Mouse (Mus musculus): ENCODE measurements at regions not wholly inside any gene's neighbourhood (a gene's known extent, or its start where the extent isn't known, plus 50 kb on each side); places are given as distances from the start of the nearest gene placed in this dataset.
A peak's percentile ranks its signal among the peaks of the same experiment; 100 is the strongest.

DNA sequence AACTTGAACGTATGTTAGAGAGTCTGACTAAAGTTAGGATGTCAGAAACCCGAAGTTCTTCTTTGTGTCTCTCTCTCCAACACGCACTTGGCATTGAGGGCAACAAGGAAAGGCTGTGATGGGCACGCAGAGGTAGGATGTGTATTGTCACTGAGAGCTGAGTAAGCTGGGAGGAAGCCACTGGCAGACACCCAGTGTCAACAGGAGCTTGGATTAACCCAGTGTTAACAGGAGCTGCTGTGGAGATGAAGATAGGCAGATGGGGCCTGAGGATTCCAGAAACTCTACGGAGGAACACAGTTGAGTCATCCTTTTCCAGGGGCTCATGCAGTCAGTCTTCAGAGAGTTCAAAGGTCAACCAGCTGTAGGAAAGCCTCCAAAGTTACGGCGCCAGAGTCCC, 242.2 kb upstream of the Cd180 start:
- Histone ChIP-seq H3K36me3 (no peaks in the 10 kb centered on the region), H3K9ac (no peak overlapping the region), H3K9me3 (no peaks in the 10 kb centered on the region), H3K4me3 (replicated peaks) (no peak overlapping the region), H3K4me1 (no peaks in the 10 kb centered on the region), H3K27me3 (replicated peaks) (no peaks in the 10 kb centered on the region), H3K27ac (no peak overlapping the region), H3K4me2 (no peak overlapping the region)
- no peak for ATAC-seq (ENCODE audit: insufficient read depth, low FRiP score, low read depth)
- 74% methylated on average over 7 of the region's 7 CpGs for WGBS

DNA sequence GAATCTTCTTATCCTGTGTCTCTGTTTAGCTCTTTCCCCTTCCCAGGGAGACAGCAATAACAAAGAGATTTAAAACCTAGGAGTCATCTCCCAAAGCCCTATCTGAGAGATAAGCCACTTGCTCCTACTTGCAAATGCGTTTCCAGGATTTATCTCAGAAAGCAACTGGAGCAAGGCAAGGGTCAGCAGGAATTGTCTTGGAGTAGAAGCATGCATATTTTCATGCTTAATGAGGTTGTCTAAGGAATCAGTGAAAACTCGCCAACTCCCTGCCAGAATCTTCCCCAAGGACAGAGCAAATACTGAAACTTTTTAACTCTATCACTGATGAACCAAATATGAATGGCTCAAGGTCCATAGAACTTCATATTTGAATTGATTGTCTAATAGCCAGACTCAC, 234.6 kb upstream of the Cd180 start:
- H3K27me3 ChIP-seq (replicated peaks), result no peaks in the 10 kb centered on the region
- no peaks in the 10 kb centered on the region for H3K4me1 ChIP-seq
- H3K9me3 ChIP-seq, result no peaks in the 10 kb centered on the region
- H3K9ac ChIP-seq, result no peak overlapping the region
- H3K36me3 ChIP-seq, result no peaks in the 10 kb centered on the region
- H3K27ac ChIP-seq, result no peak overlapping the region
- WGBS, result 55% methylated on average over 2 of the region's 2 CpGs
- H3K4me2 ChIP-seq, result no peak overlapping the region
- no peak overlapping the region for H3K4me3 ChIP-seq (replicated peaks)
- ATAC-seq (ENCODE audit: insufficient read depth, low FRiP score, low read depth), result no peak

DNA sequence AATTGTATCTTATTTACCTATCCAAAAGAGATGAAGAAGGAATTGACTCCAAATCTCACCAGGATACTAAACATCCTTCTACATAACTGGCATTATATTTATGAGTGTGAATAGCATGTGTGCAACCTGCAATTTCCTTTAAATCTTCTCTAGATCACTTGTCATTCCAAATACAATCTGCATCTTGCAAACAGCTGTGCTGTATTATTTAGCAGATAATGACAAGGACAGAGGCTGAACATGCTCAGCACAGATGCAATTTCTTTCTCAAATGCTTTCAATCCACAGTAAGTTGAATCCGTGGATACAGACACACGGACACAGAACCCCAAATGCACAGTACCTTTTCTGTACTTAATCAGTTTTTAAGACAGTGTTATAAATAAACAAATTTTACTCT, 229.4 kb upstream of the Cd180 start:
- WGBS, result 72% methylated on average over 2 of the region's 2 CpGs
- no peaks in the 10 kb centered on the region for H3K9me3 ChIP-seq
- no peak for ATAC-seq (ENCODE audit: insufficient read depth, low FRiP score, low read depth)
- no peaks in the 10 kb centered on the region for H3K27me3 ChIP-seq (replicated peaks)
- no peak overlapping the region for H3K9ac ChIP-seq
- no peak overlapping the region for H3K4me3 ChIP-seq (replicated peaks)
- no peak overlapping the region for H3K4me2 ChIP-seq
- no peak overlapping the region for H3K27ac ChIP-seq
- no peaks in the 10 kb centered on the region for H3K36me3 ChIP-seq
- no peaks in the 10 kb centered on the region for H3K4me1 ChIP-seq

DNA sequence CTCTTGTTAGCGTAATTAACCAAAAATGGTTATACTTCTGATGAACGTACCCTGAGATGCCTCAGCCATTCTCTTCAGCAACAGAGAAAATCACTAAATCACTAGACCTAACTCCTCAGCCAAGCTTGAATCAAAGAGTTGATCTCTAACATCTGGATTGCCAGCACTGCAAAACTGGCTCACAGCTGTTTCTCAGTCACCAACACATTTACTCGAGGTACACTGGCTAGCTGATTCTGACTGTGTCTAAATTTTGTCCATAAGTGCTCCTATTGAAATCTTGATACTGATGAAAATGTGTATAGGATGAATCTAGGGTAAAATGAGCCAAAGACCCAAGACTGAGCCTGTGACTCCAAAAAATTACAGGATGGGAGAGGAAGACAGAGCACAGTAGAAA, 211.5 kb upstream of the Cd180 start:
- Histone ChIP-seq H3K4me3 (replicated peaks) (no peak overlapping the region), H3K36me3 (no peaks in the 10 kb centered on the region), H3K27ac (no peak overlapping the region), H3K9ac (no peak overlapping the region), H3K4me2 (no peak overlapping the region), H3K27me3 (replicated peaks) (no peaks in the 10 kb centered on the region), H3K9me3 (no peaks in the 10 kb centered on the region), H3K4me1 (no peaks in the 10 kb centered on the region)
- 65% methylated on average over 3 of the region's 3 CpGs for WGBS
- ATAC-seq (ENCODE audit: insufficient read depth, low FRiP score, low read depth), result no peak

DNA sequence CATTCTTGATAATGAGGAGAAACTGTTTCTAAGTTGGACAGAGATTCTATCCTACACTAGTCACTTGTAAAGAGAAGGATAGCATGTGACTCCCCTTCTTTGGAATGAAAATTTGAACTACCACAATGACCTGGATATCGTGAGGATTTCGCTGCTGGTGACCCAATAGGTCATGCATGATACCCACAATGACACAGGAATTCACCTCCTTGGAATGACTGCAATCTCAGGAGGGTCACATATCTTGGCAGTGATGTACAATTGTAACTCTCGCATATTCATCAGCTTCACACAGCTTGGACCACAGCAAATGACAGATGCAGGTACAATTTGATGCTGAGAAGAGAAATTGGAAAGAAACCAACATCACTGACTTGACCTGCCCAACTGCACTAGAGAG, 210.9 kb upstream of the Cd180 start:
- no peak for ATAC-seq (ENCODE audit: insufficient read depth, low FRiP score, low read depth)
- Histone ChIP-seq H3K9ac (no peak overlapping the region), H3K4me1 (no peaks in the 10 kb centered on the region), H3K36me3 (no peaks in the 10 kb centered on the region), H3K4me3 (replicated peaks) (no peak overlapping the region), H3K4me2 (no peak overlapping the region), H3K27me3 (replicated peaks) (no peaks in the 10 kb centered on the region), H3K27ac (no peak overlapping the region), H3K9me3 (no peaks in the 10 kb centered on the region)
- WGBS, result 87% methylated on average over 3 of the region's 3 CpGs

DNA sequence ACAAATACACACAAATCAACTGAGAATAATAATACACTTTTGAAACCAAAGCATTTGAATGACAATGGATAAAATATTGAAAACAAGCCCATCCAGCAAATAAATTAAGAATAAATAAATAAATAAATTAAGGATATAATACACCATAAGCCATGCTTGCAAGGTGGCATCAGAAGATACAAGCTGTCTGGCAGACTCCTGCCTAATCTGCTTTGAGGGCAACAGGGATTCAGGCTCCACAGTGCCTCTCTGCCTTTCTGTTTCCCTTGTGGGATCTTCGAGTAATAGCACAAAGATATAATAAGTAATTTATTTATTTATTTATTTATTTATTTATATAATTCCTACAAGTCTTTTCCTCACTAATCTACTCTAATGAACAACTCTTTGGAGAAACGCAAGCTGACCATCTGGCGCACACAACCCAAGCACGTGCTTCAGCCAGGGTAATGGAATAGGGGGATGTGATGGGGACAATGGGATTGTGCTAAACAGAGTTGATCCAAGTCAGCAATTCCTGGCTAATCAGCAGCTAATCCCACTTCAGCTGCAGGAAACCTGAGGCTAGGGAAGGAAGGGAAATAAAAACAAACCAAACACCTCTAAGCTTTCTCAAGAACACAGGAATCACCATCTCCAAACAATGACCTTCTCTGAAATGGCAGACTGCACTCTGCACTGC, 205.8 kb upstream of the Cd180 start:
- Histone ChIP-seq H3K4me1 (no peaks in the 10 kb centered on the region), H3K4me2 (no peak overlapping the region), H3K9me3 (no peaks in the 10 kb centered on the region), H3K36me3 (no peaks in the 10 kb centered on the region), H3K9ac (no peak overlapping the region), H3K4me3 (replicated peaks) (no peak overlapping the region), H3K27me3 (replicated peaks) (no peaks in the 10 kb centered on the region), H3K27ac (no peak overlapping the region)
- no peak for ATAC-seq (ENCODE audit: insufficient read depth, low FRiP score, low read depth)
- 65% methylated on average over 4 of the region's 4 CpGs for WGBS

DNA sequence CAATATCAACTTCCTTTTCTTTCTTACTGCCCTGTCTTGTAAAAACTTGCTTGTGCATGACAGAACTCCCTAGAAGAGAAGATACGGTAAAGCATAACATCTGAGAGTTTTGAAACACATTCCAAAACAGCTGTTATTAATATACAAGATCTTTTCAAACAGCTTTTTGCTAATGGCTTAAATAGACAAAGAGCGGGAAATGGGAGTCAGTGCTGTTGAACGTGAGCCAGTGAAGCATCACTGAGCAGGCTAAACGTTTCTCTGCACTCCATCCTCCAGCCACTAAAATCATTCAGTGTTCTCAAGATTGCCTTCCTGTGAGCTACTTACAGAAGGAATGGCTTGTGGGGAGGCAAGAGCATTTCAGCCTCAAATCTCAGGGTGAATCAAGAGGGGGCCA, 202.0 kb upstream of the Cd180 start:
- H3K4me2 ChIP-seq, result no peak overlapping the region
- no peaks in the 10 kb centered on the region for H3K36me3 ChIP-seq
- no peaks in the 10 kb centered on the region for H3K4me1 ChIP-seq
- no peaks in the 10 kb centered on the region for H3K27me3 ChIP-seq (replicated peaks)
- H3K9me3 ChIP-seq, result no peaks in the 10 kb centered on the region
- H3K27ac ChIP-seq, result no peak overlapping the region
- H3K4me3 ChIP-seq (replicated peaks), result no peak overlapping the region
- no peak for ATAC-seq (ENCODE audit: insufficient read depth, low FRiP score, low read depth)
- WGBS, result 46% methylated on average over 4 of the region's 4 CpGs
- no peak overlapping the region for H3K9ac ChIP-seq

DNA sequence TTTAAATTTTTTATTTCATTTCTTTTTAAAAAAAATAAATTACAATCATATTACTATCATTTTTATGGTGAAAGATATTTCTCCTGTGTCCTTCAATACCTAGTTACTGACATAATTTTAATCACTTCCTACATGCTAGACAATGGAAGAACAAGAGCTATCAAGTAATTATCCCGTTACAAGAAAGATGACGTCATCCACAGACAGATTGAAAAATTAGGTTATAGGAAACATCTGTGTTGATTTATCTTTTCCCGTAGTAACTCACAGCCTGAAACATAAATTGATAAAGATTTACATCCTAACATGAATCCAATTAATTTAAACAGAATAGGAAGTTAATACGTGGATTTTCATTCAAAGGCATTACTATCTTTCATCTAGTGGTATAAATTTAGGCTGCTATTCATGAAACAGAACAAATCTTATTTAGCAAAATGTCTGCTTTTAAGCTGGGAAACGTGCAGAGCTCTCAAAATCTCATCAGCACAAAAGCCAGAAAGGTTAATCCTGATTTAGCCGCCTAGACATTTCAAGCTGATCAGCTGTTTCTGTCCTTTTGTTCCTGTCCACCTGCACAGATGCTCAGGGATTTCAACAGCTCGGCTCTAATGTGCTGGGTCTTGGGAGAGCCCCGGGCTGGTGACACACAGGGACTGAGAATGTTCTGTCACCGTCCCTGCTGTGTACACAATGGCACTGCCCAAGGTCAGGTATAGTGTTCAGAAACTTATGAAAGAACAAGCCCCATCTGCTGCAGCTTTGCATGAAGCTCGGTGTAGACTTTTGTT, 189.0 kb upstream of the Cd180 start:
- no peak for ATAC-seq (ENCODE audit: insufficient read depth, low FRiP score, low read depth)
- no peak overlapping the region for H3K4me3 ChIP-seq (replicated peaks)
- no peaks in the 10 kb centered on the region for H3K9me3 ChIP-seq
- 0 out of 2 replicates have a peak overlapping the region, but pooled peaks have one; percentile 31 for H3K27ac ChIP-seq
- H3K36me3 ChIP-seq, result no peaks in the 10 kb centered on the region
- WGBS, result 35% methylated on average over 10 of the region's 10 CpGs
- no peak overlapping the region for H3K9ac ChIP-seq
- no peaks in the 10 kb centered on the region for H3K27me3 ChIP-seq (replicated peaks)
- H3K4me1 ChIP-seq, result peaks cover 5% of the 10 kb centered on the region; the same call in 1 of the 2 replicates
- no peak overlapping the region for H3K4me2 ChIP-seq

DNA sequence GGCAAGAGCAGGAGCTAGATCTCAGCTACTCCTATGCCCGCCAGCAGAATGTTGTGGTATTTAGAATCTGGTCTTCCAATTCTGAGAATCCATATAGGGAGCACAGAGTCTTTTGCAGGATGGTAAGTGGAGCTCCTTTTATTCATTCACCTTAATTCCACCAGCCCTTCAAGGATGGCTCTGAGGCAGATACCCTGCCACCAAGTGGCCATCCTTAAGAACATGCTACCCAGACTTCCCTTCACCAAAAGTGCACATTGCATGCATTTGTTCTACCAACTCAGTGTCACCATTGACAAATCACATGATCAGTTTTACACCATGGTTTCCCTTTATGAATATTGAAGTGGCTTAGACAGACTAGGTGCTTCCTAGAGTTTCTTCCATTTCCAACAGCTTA, 186.1 kb upstream of the Cd180 start:
- Histone ChIP-seq H3K27ac (no peak overlapping the region), H3K4me2 (no peak overlapping the region), H3K4me1 (peaks cover 5% of the 10 kb centered on the region; the same call in 1 of the 2 replicates), H3K9ac (no peak overlapping the region), H3K36me3 (no peaks in the 10 kb centered on the region), H3K27me3 (replicated peaks) (no peaks in the 10 kb centered on the region), H3K9me3 (no peaks in the 10 kb centered on the region), H3K4me3 (replicated peaks) (no peak overlapping the region)
- WGBS, result 83% methylated on average over 1 of the region's 1 CpGs
- no peak for ATAC-seq (ENCODE audit: insufficient read depth, low FRiP score, low read depth)

DNA sequence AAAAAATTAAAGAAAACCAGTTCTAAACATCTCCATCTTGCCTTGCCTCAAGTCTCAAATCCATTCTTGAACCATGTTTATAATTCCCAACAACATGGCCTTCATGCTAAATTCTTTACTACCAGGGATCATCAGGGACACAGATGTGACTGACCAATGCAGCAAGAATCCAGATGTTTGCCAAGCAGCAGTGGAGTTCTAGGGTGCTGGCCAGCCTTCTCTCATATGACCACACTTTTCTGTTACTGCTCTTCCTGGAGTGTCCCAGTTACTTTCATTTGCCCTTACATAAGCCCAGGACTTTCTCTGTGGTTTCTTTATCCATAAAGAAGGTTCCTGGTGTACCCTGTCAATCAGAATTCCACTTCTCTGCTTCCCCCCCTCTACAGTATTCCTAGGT, 185.4 kb upstream of the Cd180 start:
- no peaks in the 10 kb centered on the region for H3K9me3 ChIP-seq
- no peaks in the 10 kb centered on the region for H3K36me3 ChIP-seq
- no peaks in the 10 kb centered on the region for H3K27me3 ChIP-seq (replicated peaks)
- peaks cover 5% of the 10 kb centered on the region; the same call in 1 of the 2 replicates for H3K4me1 ChIP-seq
- no peak for ATAC-seq (ENCODE audit: insufficient read depth, low FRiP score, low read depth)
- H3K27ac ChIP-seq, result no peak overlapping the region
- no peak overlapping the region for H3K4me2 ChIP-seq
- no peak overlapping the region for H3K4me3 ChIP-seq (replicated peaks)
- no peak overlapping the region for H3K9ac ChIP-seq

DNA sequence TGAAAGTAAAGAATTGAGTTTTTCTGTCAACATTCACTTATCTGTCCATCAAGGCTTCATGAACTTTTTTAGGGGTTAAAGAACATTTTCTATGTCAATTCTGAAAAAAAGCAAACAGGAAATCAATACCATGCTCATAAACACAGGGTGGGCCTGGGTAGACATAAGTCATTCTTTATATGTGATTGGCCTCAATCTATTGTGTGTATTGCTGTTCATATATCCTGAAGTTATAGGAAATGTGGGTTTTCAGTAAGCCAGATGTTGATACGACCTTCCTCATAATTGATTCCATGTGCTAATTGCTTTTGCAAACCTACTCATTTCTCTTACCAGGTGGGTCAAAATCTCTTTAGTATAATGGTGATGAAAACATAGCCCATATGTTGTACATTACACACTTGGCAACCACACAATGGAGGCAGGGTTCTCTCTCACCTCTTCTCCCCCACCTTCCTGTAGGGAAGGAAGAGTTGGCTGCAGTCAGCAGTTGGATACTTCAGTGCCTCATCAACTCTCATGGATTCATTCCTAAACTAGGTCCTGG, 182.6 kb upstream of the Cd180 start:
- WGBS, result 72% methylated on average over 1 of the region's 1 CpGs
- Histone ChIP-seq H3K4me1 (no peaks in the 10 kb centered on the region), H3K4me3 (replicated peaks) (no peak overlapping the region), H3K27ac (no peak overlapping the region), H3K36me3 (no peaks in the 10 kb centered on the region), H3K9ac (no peak overlapping the region), H3K9me3 (no peaks in the 10 kb centered on the region), H3K27me3 (replicated peaks) (no peaks in the 10 kb centered on the region), H3K4me2 (no peak overlapping the region)
- no peak for ATAC-seq (ENCODE audit: insufficient read depth, low FRiP score, low read depth)

DNA sequence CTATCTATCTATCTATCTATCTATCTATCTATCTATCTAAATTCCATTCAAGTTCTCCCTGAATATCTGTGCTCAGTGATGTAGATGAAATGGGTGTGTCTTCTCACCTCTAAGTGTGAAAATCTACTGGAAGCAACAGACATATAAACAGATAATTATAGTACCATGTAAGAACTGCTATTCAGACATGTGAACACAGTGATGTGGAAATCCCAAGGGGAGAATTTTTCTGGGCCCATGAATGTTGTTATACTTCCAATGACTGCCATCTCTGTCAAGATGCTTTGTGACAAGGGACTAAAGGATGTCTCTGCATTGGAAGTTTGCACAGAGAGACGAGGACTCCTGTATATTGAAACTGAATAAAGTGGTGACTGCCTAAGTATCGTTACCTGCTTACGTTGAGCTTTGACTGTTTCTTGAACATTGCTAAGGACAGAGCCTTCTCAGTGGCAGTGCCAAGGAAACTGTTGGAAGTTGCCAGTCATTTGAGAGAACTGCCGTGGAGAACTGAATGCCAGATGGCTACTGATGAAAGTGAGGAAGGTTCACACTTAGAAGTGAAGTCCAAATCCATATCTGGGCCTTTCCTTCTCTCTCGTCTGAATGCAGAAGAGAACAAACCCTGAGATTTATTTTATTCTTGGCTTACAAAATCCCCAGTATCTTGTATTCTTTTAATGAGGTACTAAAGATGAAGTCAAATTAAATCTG, 175.0 kb upstream of the Cd180 start:
- Histone ChIP-seq H3K4me3 (replicated peaks) (no peak overlapping the region), H3K9ac (no peak overlapping the region), H3K4me2 (no peak overlapping the region), H3K4me1 (no peaks in the 10 kb centered on the region), H3K9me3 (no peaks in the 10 kb centered on the region), H3K36me3 (no peaks in the 10 kb centered on the region), H3K27ac (no peak overlapping the region), H3K27me3 (replicated peaks) (no peaks in the 10 kb centered on the region)
- 83% methylated on average over 5 of the region's 5 CpGs for WGBS
- ATAC-seq (ENCODE audit: insufficient read depth, low FRiP score, low read depth), result no peak
